Mouse (Mus musculus): ENCODE measurements around the gene Tmprss13.

GRCm38 (mm10) chr9:45367716-45368115 is 48.8 kb downstream of the Tmprss13 start:
- TF ChIP-seq POLR2A (IDR thresholded peaks at IDR 0.05; ENCODE audit: low read depth, low read length): no peak
- no peak for TF ChIP-seq CTCF (IDR thresholded peaks at IDR 0.05; ENCODE audit: borderline replicate concordance, insufficient read depth, low read length)

Data from embryonic fibroblast, embryonic 13.5 days (primary cell).